Mouse (Mus musculus): ENCODE results near the gene Gpr158. TPM values are rescaled to one million over a fixed set of nuclear protein-coding genes. Genes with fewer than 3 reads are reported as not detected.

Gene Gpr158
- polyA plus RNA-seq, 1 experiment from 2014 or later = 0.60 TPM

DNA sequence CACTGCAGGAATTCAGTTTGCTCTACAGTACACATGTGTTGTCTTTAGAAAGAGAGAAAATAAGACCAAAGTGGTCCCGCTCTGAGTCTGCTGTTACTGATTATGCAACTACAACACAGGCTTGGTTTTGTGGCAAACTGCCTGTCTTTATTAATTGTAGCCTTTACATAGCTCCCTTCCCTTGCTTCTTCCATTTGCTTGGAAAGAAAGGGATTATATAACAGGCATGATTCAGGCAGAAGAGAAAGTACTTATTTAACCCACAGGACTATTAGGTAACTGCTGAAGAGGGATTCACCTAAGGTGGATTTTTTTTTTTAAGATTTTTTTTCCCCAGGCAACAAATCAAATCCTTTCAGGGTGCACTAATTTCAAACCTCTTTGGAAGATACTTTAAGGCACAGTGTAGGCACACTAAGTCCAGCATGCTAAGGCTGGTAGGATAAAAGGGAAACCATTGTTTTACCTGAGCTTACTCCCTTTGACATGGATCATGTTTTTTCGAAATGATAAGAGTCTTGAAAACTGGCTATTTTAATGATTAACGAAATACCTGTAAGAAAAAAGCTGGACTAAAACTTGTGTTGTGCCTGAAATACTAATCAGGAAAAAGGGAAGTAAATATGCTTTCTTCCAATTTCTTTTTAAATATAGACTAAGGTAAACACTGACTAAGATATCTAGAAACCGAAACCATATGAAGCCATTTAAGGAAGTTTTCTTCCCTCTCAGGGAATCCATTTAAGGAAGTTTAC is 308.9 kb downstream of the Gpr158 start:
- Histone ChIP-seq H3K27ac (no peak overlapping the region), H3K9me3 (no peaks in the 10 kb centered on the region), H3K4me1 (no peaks in the 10 kb centered on the region), H3K4me3 (replicated peaks) (no peak overlapping the region), H3K36me3 (replicated peaks) (no peaks in the 10 kb centered on the region), H3K9ac (no peak overlapping the region), H3K4me2 (no peak overlapping the region), H3K27me3 (no peaks in the 10 kb centered on the region)
- 94% methylated on average over 4 of the region's 4 CpGs for WGBS
- ATAC-seq (ENCODE audit: low FRiP score) = no peak

DNA sequence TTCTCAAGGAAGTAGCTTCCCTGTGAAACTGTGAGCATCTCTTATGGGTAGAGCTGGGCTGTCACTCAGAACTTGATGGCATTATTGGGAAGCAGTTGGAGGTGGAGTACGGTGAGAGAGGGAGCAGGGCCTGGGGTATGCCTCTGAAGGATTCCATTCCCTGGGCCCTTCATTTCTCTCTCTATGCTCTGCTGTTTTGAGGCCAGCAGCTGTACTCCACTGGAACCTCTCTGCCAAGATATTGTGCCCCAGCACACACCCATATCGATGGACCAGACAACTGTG is 309.4 kb downstream of the Gpr158 start:
- H3K4me3 ChIP-seq (replicated peaks) = no peak overlapping the region
- no peak overlapping the region for H3K9ac ChIP-seq
- H3K4me2 ChIP-seq = no peak overlapping the region
- H3K27ac ChIP-seq = no peak overlapping the region
- H3K4me1 ChIP-seq = no peaks in the 10 kb centered on the region
- H3K9me3 ChIP-seq = no peaks in the 10 kb centered on the region
- WGBS = 79% methylated on average over 2 of the region's 2 CpGs
- ATAC-seq (ENCODE audit: low FRiP score) = no peak
- no peaks in the 10 kb centered on the region for H3K27me3 ChIP-seq
- no peaks in the 10 kb centered on the region for H3K36me3 ChIP-seq (replicated peaks)

DNA sequence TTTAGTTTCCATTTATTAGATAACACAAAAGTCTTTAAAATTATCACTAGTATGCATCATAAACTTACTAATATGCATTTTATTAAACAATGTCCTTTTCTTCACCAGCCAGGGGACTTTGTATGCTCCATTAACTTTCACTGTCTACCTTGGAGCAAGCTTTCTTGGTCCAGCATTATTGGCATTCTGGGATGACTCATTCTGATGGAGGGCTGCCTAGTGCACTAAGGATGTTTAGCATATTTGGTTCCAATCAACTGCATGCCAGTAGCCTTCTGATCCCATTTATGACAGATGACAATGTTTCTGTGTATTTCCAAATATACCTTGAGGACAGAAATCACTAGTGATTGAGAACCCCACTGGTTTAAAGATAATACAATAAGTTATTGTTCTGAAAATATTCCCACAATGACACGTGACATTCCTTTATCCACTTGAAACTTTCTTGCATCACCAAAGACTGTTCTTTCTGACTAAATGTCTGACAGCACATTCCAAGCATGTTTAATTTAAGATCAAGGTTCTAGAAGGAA is 313.5 kb downstream of the Gpr158 start:
- Histone ChIP-seq H3K9ac (no peak overlapping the region), H3K4me1 (no peaks in the 10 kb centered on the region), H3K36me3 (replicated peaks) (no peaks in the 10 kb centered on the region), H3K27ac (no peak overlapping the region), H3K27me3 (no peaks in the 10 kb centered on the region), H3K4me2 (no peak overlapping the region), H3K9me3 (no peaks in the 10 kb centered on the region), H3K4me3 (replicated peaks) (no peak overlapping the region)
- 82% methylated on average over 1 of the region's 1 CpGs for WGBS
- ATAC-seq (ENCODE audit: low FRiP score) = no peak

DNA sequence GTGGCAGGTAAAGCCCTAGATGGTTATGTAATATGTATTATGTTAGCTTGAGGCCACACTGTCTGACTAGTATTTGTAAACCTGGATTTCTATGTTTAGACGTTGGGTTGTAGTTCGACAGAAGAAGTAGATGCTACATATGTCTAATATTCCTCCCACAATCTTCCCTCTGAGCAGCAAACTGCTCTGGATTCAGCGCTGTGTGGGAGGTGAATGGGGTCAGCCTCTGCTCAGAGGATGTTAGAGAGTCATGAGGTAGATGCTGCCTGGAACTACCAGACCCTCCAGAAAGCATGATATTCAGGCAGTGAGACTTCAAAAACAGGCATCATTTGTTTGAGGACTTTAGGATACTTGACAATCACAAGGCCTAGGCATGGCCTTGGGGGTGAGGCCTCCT is 317.4 kb downstream of the Gpr158 start:
- Histone ChIP-seq H3K9ac (no peak overlapping the region), H3K4me1 (no peaks in the 10 kb centered on the region), H3K36me3 (replicated peaks) (no peaks in the 10 kb centered on the region), H3K27me3 (no peaks in the 10 kb centered on the region), H3K9me3 (no peaks in the 10 kb centered on the region), H3K4me2 (no peak overlapping the region), H3K4me3 (replicated peaks) (no peak overlapping the region), H3K27ac (no peak overlapping the region)
- no peak for ATAC-seq (ENCODE audit: low FRiP score)
- 87% methylated on average over 3 of the region's 3 CpGs for WGBS

DNA sequence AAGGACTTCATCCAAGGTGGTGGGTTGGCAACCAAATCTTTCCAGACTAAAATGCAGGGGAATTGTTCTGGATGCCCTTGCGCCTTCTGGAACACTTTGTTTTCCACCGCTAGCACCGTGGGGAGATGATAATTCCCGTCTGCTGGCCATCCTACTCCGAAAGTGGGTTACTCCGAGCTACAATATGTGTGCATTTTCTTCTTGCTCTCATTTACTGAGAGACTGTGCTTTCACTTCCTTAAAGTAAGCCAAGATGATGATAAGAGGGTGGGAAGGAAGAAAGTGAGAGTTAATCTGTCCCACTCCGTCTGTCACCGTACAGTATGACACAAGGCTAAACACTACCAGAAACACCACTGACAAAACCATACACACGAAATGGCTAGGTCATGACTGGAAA is 325.8 kb downstream of the Gpr158 start:
- H3K9me3 ChIP-seq = no peaks in the 10 kb centered on the region
- no peak overlapping the region for H3K4me3 ChIP-seq (replicated peaks)
- H3K27me3 ChIP-seq = no peaks in the 10 kb centered on the region
- no peak overlapping the region for H3K4me2 ChIP-seq
- no peak for ATAC-seq (ENCODE audit: low FRiP score)
- H3K27ac ChIP-seq = no peak overlapping the region
- WGBS = 95% methylated on average over 9 of the region's 9 CpGs
- H3K4me1 ChIP-seq = no peaks in the 10 kb centered on the region
- H3K36me3 ChIP-seq (replicated peaks) = no peaks in the 10 kb centered on the region
- H3K9ac ChIP-seq = no peak overlapping the region

DNA sequence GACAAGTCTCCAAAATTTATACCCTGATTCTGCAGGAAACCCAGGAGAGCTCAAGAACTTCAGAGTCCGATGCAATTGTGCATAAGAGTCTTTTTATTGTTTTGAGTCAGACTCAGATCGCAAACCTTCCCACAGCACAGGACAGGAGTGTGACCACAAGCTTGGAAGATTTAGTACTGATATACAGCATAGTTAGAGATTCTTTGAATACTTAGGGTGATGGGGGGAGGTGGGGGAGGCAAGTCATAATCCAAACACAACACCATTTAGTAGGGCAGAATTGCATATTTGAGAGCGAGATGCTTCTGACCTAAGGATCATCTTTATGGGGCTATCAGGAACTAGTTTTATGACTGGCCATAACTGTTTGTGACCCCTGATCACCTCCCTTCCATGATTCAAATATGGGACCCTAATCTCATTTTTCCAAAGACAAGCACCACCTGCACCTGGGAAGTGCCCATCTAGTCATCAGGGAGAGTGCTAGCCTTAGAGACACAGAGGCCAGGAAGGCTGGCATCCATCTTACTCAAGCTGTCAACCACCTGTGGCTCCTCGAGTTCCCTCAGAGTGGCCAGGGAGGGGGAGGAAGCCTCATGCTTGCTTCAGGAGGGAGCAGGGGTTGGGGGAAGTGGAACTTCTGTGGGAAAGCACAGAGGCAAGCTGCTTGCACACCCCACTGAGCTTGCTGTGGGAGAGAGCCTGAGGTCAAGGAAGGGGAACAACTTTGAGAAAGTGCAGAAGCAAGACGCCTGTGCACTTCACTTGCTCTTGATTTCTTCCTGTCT is 326.7 kb downstream of the Gpr158 start:
- no peak overlapping the region for H3K4me2 ChIP-seq
- no peaks in the 10 kb centered on the region for H3K36me3 ChIP-seq (replicated peaks)
- H3K9ac ChIP-seq = no peak overlapping the region
- H3K27me3 ChIP-seq = no peaks in the 10 kb centered on the region
- no peak overlapping the region for H3K27ac ChIP-seq
- no peak for ATAC-seq (ENCODE audit: low FRiP score)
- H3K9me3 ChIP-seq = no peaks in the 10 kb centered on the region
- no peak overlapping the region for H3K4me3 ChIP-seq (replicated peaks)
- no peaks in the 10 kb centered on the region for H3K4me1 ChIP-seq
- 75% methylated on average over 5 of the region's 5 CpGs for WGBS

DNA sequence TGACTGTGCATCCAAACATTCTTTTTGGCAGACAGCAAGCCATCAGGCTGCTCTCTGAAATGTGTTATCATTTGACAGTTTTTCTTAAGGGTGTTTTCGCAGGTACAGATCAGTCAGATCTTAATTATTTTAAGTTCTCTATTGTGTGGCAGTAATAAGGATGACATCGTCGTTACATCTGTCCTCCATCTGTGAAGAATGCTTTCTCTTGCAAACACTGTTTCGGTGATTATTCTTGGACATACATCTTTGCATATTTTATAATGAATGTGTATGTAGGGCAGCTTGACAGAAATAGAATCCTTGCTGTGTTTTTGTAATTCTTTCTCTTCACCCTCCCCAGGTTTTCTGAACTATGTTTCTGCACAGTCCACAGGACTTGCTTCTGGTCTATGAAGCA is 360.7 kb downstream of the Gpr158 start:
- H3K4me2 ChIP-seq = no peak overlapping the region
- no peaks in the 10 kb centered on the region for H3K9me3 ChIP-seq
- no peaks in the 10 kb centered on the region for H3K27me3 ChIP-seq
- no peak overlapping the region for H3K9ac ChIP-seq
- H3K4me1 ChIP-seq = no peaks in the 10 kb centered on the region
- no peaks in the 10 kb centered on the region for H3K36me3 ChIP-seq (replicated peaks)
- WGBS = 82% methylated on average over 4 of the region's 4 CpGs
- no peak overlapping the region for H3K27ac ChIP-seq
- no peak overlapping the region for H3K4me3 ChIP-seq (replicated peaks)
- ATAC-seq (ENCODE audit: low FRiP score) = no peak

DNA sequence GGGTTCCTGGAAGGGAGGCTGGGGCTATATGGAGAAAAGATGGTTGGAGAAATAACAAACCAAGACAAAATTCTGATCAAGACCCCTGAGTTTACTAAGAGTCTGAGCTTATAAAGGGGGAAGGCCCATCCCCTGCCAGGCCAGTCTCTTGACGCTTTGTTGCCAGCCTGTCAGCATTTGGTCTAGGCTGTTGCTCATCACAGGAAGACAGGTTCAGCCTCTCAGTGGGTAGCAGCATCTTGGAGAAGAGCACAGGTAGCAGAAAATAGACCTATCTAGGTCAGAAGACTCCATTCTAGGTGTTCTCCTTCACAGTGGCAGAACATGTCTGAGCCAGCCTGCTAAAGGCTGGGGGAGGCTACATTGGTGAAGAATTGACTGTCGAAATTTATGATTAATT is 416.4 kb downstream of the Gpr158 start:
- ATAC-seq (ENCODE audit: low FRiP score) = no peak
- H3K9ac ChIP-seq = no peak overlapping the region
- no peak overlapping the region for H3K27ac ChIP-seq
- no peaks in the 10 kb centered on the region for H3K27me3 ChIP-seq
- no peaks in the 10 kb centered on the region for H3K4me1 ChIP-seq
- no peak overlapping the region for H3K4me2 ChIP-seq
- no peaks in the 10 kb centered on the region for H3K36me3 ChIP-seq (replicated peaks)
- no peaks in the 10 kb centered on the region for H3K9me3 ChIP-seq
- WGBS = 84% methylated on average over 2 of the region's 2 CpGs
- no peak overlapping the region for H3K4me3 ChIP-seq (replicated peaks)

DNA sequence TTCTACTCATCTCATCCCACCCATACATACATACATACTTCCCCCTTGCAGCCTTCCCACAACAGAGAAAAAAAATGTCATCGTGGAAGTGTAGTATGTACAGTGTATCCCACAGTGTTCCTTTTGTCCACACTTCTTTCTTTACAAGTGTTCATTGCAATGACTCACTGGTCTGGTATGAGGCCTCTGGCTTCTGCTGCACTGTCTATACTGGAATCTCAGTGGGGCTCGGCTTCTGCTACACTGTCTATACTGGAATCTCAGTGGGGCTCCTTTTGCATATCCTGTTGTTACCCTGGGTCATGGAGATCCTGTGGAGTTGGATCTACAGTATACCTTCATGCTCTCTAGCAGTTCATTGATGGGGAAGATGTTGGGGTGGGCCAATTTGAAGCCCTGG is 425.8 kb downstream of the Gpr158 start:
- no peak overlapping the region for H3K4me3 ChIP-seq (replicated peaks)
- H3K4me1 ChIP-seq = no peaks in the 10 kb centered on the region
- H3K27me3 ChIP-seq = no peaks in the 10 kb centered on the region
- WGBS = 89% methylated on average over 2 of the region's 2 CpGs
- H3K27ac ChIP-seq = no peak overlapping the region
- no peak overlapping the region for H3K4me2 ChIP-seq
- ATAC-seq (ENCODE audit: low FRiP score) = no peak
- H3K36me3 ChIP-seq (replicated peaks) = no peaks in the 10 kb centered on the region
- no peak overlapping the region for H3K9ac ChIP-seq
- no peaks in the 10 kb centered on the region for H3K9me3 ChIP-seq

DNA sequence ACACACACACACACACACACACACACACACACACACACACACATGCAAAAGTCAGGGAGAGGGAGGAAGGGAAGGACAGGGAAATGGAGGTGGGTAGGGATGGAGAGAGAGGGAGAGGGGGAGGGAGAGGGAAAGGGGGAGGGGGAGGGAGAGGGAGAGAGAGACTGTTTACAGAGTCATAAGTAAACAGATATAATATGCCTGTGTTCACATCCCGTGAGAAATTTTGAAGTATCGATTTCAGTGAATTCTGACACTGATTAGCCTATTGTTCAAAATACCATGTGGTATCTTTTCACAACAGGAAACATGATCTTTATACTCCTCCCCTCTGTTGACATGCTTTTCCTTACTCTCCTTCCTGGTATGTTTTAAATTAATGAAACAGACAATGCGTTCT is 432.3 kb downstream of the Gpr158 start:
- no peaks in the 10 kb centered on the region for H3K4me1 ChIP-seq
- H3K27ac ChIP-seq = no peak overlapping the region
- WGBS = 83% methylated on average over 3 of the region's 3 CpGs
- H3K4me2 ChIP-seq = no peak overlapping the region
- H3K4me3 ChIP-seq (replicated peaks) = no peak overlapping the region
- H3K36me3 ChIP-seq (replicated peaks) = no peaks in the 10 kb centered on the region
- H3K27me3 ChIP-seq = no peaks in the 10 kb centered on the region
- no peak overlapping the region for H3K9ac ChIP-seq
- H3K9me3 ChIP-seq = no peaks in the 10 kb centered on the region
- ATAC-seq (ENCODE audit: low FRiP score) = 0 out of 2 replicates have a peak, but pooled peaks have one; percentile 3

DNA sequence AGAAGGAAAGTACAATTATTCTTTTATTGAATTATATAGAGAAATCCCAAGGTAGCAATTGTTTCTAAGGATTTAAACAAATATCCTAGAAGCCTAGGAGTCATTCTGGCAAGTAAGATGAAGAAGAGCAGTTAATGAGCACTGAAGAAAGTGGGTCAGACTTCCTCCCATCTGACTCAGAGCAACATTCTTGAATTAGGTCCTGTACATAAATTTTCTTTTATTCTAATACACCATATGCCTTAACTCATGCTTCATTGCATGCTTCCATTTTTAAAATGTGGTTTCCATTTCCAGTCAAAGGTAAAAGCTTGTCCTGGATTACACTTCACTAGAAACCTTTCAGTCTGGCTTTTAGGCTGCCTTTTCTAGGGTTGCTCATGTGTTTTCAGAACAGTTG is 432.7 kb downstream of the Gpr158 start:
- H3K36me3 ChIP-seq (replicated peaks) = no peaks in the 10 kb centered on the region
- H3K4me2 ChIP-seq = no peak overlapping the region
- H3K9me3 ChIP-seq = no peaks in the 10 kb centered on the region
- no peak overlapping the region for H3K4me3 ChIP-seq (replicated peaks)
- no peak overlapping the region for H3K9ac ChIP-seq
- H3K27ac ChIP-seq = no peak overlapping the region
- ATAC-seq (ENCODE audit: low FRiP score) = no peak
- no peaks in the 10 kb centered on the region for H3K4me1 ChIP-seq
- no peaks in the 10 kb centered on the region for H3K27me3 ChIP-seq

DNA sequence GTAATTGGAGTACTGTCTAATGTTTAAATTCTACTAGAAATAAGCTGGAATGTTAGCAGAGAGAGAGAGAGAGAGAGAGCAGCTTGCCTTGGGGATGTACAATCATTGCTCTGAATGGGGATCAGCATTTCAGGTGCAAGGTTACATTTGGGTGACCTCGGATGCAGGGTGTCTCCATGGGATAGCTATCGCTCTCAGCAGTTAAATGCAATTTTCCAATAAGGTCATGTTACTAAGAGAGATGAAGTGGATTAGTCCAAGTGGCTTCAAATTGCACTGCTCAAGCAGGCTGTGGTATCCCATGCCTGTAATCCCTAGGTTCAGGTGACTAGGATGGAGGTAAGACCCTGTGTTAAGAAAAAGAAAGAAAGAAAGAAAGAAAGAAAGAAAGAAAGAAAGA is 441.2 kb downstream of the Gpr158 start:
- H3K9ac ChIP-seq = no peak overlapping the region
- H3K4me2 ChIP-seq = no peak overlapping the region
- WGBS = 89% methylated on average over 2 of the region's 2 CpGs
- H3K36me3 ChIP-seq (replicated peaks) = no peaks in the 10 kb centered on the region
- ATAC-seq (ENCODE audit: low FRiP score) = no peak
- no peaks in the 10 kb centered on the region for H3K4me1 ChIP-seq
- no peak overlapping the region for H3K4me3 ChIP-seq (replicated peaks)
- no peaks in the 10 kb centered on the region for H3K9me3 ChIP-seq
- no peak overlapping the region for H3K27ac ChIP-seq
- H3K27me3 ChIP-seq = no peaks in the 10 kb centered on the region

DNA sequence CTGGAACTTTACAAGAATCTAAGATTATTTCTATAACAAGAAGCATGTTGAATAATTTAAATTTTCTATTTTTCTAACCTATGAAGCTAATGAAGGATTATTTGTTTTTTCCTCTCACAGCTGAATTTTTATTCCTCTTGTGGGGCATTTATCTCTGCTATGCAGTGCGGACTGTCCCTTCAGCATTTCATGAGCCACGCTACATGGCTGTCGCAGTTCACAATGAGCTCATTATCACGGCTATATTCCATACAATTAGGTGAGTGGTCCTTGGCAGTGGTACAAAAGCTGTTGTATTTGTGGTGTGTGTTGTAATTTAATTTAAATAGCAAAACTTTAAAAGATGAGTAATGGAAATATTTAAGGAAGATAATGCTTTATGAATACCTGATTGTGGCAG is 443.1 kb downstream of the Gpr158 start:
- WGBS = 75% methylated on average over 4 of the region's 4 CpGs
- H3K9ac ChIP-seq = no peak overlapping the region
- no peak overlapping the region for H3K27ac ChIP-seq
- H3K4me1 ChIP-seq = no peaks in the 10 kb centered on the region
- H3K9me3 ChIP-seq = no peaks in the 10 kb centered on the region
- no peak overlapping the region for H3K4me3 ChIP-seq (replicated peaks)
- no peaks in the 10 kb centered on the region for H3K27me3 ChIP-seq
- H3K36me3 ChIP-seq (replicated peaks) = no peaks in the 10 kb centered on the region
- H3K4me2 ChIP-seq = no peak overlapping the region
- ATAC-seq (ENCODE audit: low FRiP score) = no peak

Data from forebrain, embryonic 12.5 days (tissue).